Mouse (Mus musculus): Measurements from ENCODE around the gene Alpi. TPM values are rescaled to one million over a fixed set of nuclear protein-coding genes. Genes with fewer than 3 reads are reported as not detected.

Gene Alpi
- 39.3 and 39.8 TPM in 2 replicates for polyA plus RNA-seq (2015; fragmentation: Nextera tagmentation; extraction: Ambion mirVana)

- Histone ChIP-seq H3K36me3 (ENCODE audit: control insufficient read depth, insufficient read depth, low read length) (no peaks in the 10 kb centered on the region), H3K4me2 (ENCODE audit: low read depth, low read length) (no peak within 1 kb of the TSS), H3K9ac (ENCODE audit: low read length) (no peak within 1 kb of the TSS), H3K4me3 (replicated peaks; ENCODE audit: low read length) (no peak within 1 kb of the TSS), H3K9me3 (replicated peaks; ENCODE audit: control insufficient read depth, low read length) (no peaks in the 10 kb centered on the region), H3K27ac (ENCODE audit: low read length) (no peak within 1 kb of the TSS), H3K27me3 (ENCODE audit: control insufficient read depth, insufficient read depth, low read length) (no peaks in the 10 kb centered on the region), H3K4me1 (ENCODE audit: control insufficient read depth, insufficient read depth, low read length) (no peaks in the 10 kb centered on the region)
- 100% methylated on average over 1 of the region's 1 CpGs for WGBS
- ATAC-seq (ENCODE audit: insufficient read depth, low FRiP score), result peak; percentile 30; the same call in 1 of the 2 replicates
These were observed at the start of gene Alpi for GRCm38 (mm10) chr1:87101411-87101810. Alpi (minus strand) TSS chr1:87101606.

- 36% methylated on average over 13 of the region's 13 CpGs for WGBS
- Histone ChIP-seq H3K27ac (ENCODE audit: low read length) (no peak overlapping the region), H3K4me3 (replicated peaks; ENCODE audit: low read length) (no peak overlapping the region), H3K27me3 (ENCODE audit: control insufficient read depth, insufficient read depth, low read length) (peaks cover 42% of the 10 kb centered on the region), H3K4me2 (ENCODE audit: low read depth, low read length) (no peak overlapping the region), H3K9ac (ENCODE audit: low read length) (no peak overlapping the region), H3K9me3 (replicated peaks; ENCODE audit: control insufficient read depth, low read length) (no peaks in the 10 kb centered on the region), H3K36me3 (ENCODE audit: control insufficient read depth, insufficient read depth, low read length) (no peaks in the 10 kb centered on the region), H3K4me1 (ENCODE audit: control insufficient read depth, insufficient read depth, low read length) (no peaks in the 10 kb centered on the region; the same call in 1 of the 2 replicates)
- no peak for ATAC-seq (ENCODE audit: insufficient read depth, low FRiP score)
These were observed 48.0 kb upstream of the Alpi start for GRCm38 (mm10) chr1:87149422-87149821.

GRCm38 (mm10) chr1:87143141-87143540 lies 41.7 kb upstream of the Alpi start:
- no peak for ATAC-seq (ENCODE audit: insufficient read depth, low FRiP score)
- Histone ChIP-seq H3K9me3 (replicated peaks; ENCODE audit: control insufficient read depth, low read length) (no peaks in the 10 kb centered on the region), H3K9ac (ENCODE audit: low read length) (no peak overlapping the region), H3K4me3 (replicated peaks; ENCODE audit: low read length) (no peak overlapping the region), H3K36me3 (ENCODE audit: control insufficient read depth, insufficient read depth, low read length) (no peaks in the 10 kb centered on the region), H3K27me3 (ENCODE audit: control insufficient read depth, insufficient read depth, low read length) (no peaks in the 10 kb centered on the region; the same call in 1 of the 2 replicates), H3K4me2 (ENCODE audit: low read depth, low read length) (no peak overlapping the region), H3K27ac (ENCODE audit: low read length) (no peak overlapping the region), H3K4me1 (ENCODE audit: control insufficient read depth, insufficient read depth, low read length) (no peaks in the 10 kb centered on the region)
- WGBS, result 67% methylated on average over 10 of the region's 10 CpGs

- H3K4me3 ChIP-seq (replicated peaks; ENCODE audit: low read length), result no peak overlapping the region
- WGBS, result 48% methylated on average over 9 of the region's 9 CpGs
- H3K9ac ChIP-seq (ENCODE audit: low read length), result no peak overlapping the region
- peak; percentile 53 for ATAC-seq (ENCODE audit: insufficient read depth, low FRiP score)
- H3K27me3 ChIP-seq (ENCODE audit: control insufficient read depth, insufficient read depth, low read length), result no peaks in the 10 kb centered on the region
- no peaks in the 10 kb centered on the region for H3K36me3 ChIP-seq (ENCODE audit: control insufficient read depth, insufficient read depth, low read length)
- H3K4me1 ChIP-seq (ENCODE audit: control insufficient read depth, insufficient read depth, low read length), result no peaks in the 10 kb centered on the region
- H3K9me3 ChIP-seq (replicated peaks; ENCODE audit: control insufficient read depth, low read length), result no peaks in the 10 kb centered on the region
- no peak overlapping the region for H3K4me2 ChIP-seq (ENCODE audit: low read depth, low read length)
- no peak overlapping the region for H3K27ac ChIP-seq (ENCODE audit: low read length)
These were observed 41.0 kb upstream of the Alpi start for GRCm38 (mm10) chr1:87142456-87142855.

- H3K4me2 ChIP-seq (ENCODE audit: low read depth, low read length), result no peak overlapping the region
- H3K4me1 ChIP-seq (ENCODE audit: control insufficient read depth, insufficient read depth, low read length), result no peaks in the 10 kb centered on the region
- H3K9me3 ChIP-seq (replicated peaks; ENCODE audit: control insufficient read depth, low read length), result no peaks in the 10 kb centered on the region
- no peak overlapping the region for H3K9ac ChIP-seq (ENCODE audit: low read length)
- H3K4me3 ChIP-seq (replicated peaks; ENCODE audit: low read length), result no peak overlapping the region
- ATAC-seq (ENCODE audit: insufficient read depth, low FRiP score), result no peak
- no peak overlapping the region for H3K27ac ChIP-seq (ENCODE audit: low read length)
- 77% methylated on average over 4 of the region's 4 CpGs for WGBS
- H3K36me3 ChIP-seq (ENCODE audit: control insufficient read depth, insufficient read depth, low read length), result no peaks in the 10 kb centered on the region
- no peaks in the 10 kb centered on the region for H3K27me3 ChIP-seq (ENCODE audit: control insufficient read depth, insufficient read depth, low read length)
These were observed 40.1 kb upstream of the Alpi start for GRCm38 (mm10) chr1:87141550-87141949.

- H3K9ac ChIP-seq (ENCODE audit: low read length), result no peak overlapping the region
- 74% methylated on average over 4 of the region's 4 CpGs for WGBS
These were observed 30.4 kb upstream of the Alpi start for GRCm38 (mm10) chr1:87131803-87132202.

GRCm38 (mm10) chr1:87127206-87128030 lies 26.0 kb upstream of the Alpi start:
- no peaks in the 10 kb centered on the region for H3K36me3 ChIP-seq (ENCODE audit: control insufficient read depth, insufficient read depth, low read length)
- H3K27me3 ChIP-seq (ENCODE audit: control insufficient read depth, insufficient read depth, low read length), result peaks cover 29% of the 10 kb centered on the region
- no peak overlapping the region for H3K9ac ChIP-seq (ENCODE audit: low read length)
- ATAC-seq (ENCODE audit: insufficient read depth, low FRiP score), result no peak
- H3K27ac ChIP-seq (ENCODE audit: low read length), result no peak overlapping the region
- no peak overlapping the region; the same call in 1 of the 2 replicates for H3K4me3 ChIP-seq (replicated peaks; ENCODE audit: low read length)
- no peaks in the 10 kb centered on the region for H3K4me1 ChIP-seq (ENCODE audit: control insufficient read depth, insufficient read depth, low read length)
- H3K9me3 ChIP-seq (replicated peaks; ENCODE audit: control insufficient read depth, low read length), result no peaks in the 10 kb centered on the region
- H3K4me2 ChIP-seq (ENCODE audit: low read depth, low read length), result no peak overlapping the region
- WGBS, result 10% methylated on average over 43 of the region's 43 CpGs

More at GRCm38 (mm10) chr1:87131803-87132202, 30.4 kb upstream of the Alpi start:
- peaks cover 20% of the 10 kb centered on the region for H3K27me3 ChIP-seq (ENCODE audit: control insufficient read depth, insufficient read depth, low read length)
- no peaks in the 10 kb centered on the region for H3K4me1 ChIP-seq (ENCODE audit: control insufficient read depth, insufficient read depth, low read length)
- H3K9me3 ChIP-seq (replicated peaks; ENCODE audit: control insufficient read depth, low read length), result no peaks in the 10 kb centered on the region
- no peak overlapping the region for H3K4me2 ChIP-seq (ENCODE audit: low read depth, low read length)
- H3K27ac ChIP-seq (ENCODE audit: low read length), result no peak overlapping the region
- no peak overlapping the region for H3K4me3 ChIP-seq (replicated peaks; ENCODE audit: low read length)
- H3K36me3 ChIP-seq (ENCODE audit: control insufficient read depth, insufficient read depth, low read length), result no peaks in the 10 kb centered on the region
- ATAC-seq (ENCODE audit: insufficient read depth, low FRiP score), result no peak

- Histone ChIP-seq H3K27ac (ENCODE audit: low read length) (no peak within 1 kb of the TSS), H3K4me2 (ENCODE audit: low read depth, low read length) (no peak within 1 kb of the TSS), H3K27me3 (ENCODE audit: control insufficient read depth, insufficient read depth, low read length) (peaks cover 29% of the 10 kb centered on the region), H3K4me1 (ENCODE audit: control insufficient read depth, insufficient read depth, low read length) (no peaks in the 10 kb centered on the region), H3K36me3 (ENCODE audit: control insufficient read depth, insufficient read depth, low read length) (no peaks in the 10 kb centered on the region), H3K9me3 (replicated peaks; ENCODE audit: control insufficient read depth, low read length) (no peaks in the 10 kb centered on the region), H3K4me3 (replicated peaks; ENCODE audit: low read length) (no peak within 1 kb of the TSS), H3K9ac (ENCODE audit: low read length) (no peak within 1 kb of the TSS)
- no peak for ATAC-seq (ENCODE audit: insufficient read depth, low FRiP score)
- 68% methylated on average over 6 of the region's 6 CpGs for WGBS
These were observed 23.3 kb upstream of the Alpi start, which contains the start of gene Akp3 for GRCm38 (mm10) chr1:87124673-87125072. Akp3 (plus strand) TSS chr1:87124973.

GRCm38 (mm10) chr1:87114784-87115183 lies 13.4 kb upstream of the Alpi start:
- no peak overlapping the region for H3K4me3 ChIP-seq (replicated peaks; ENCODE audit: low read length)
- H3K9ac ChIP-seq (ENCODE audit: low read length), result no peak overlapping the region
- no peaks in the 10 kb centered on the region for H3K36me3 ChIP-seq (ENCODE audit: control insufficient read depth, insufficient read depth, low read length)
- H3K4me1 ChIP-seq (ENCODE audit: control insufficient read depth, insufficient read depth, low read length), result no peaks in the 10 kb centered on the region
- 64% methylated on average over 1 of the region's 1 CpGs for WGBS
- ATAC-seq (ENCODE audit: insufficient read depth, low FRiP score), result no peak
- H3K27me3 ChIP-seq (ENCODE audit: control insufficient read depth, insufficient read depth, low read length), result no peaks in the 10 kb centered on the region
- H3K4me2 ChIP-seq (ENCODE audit: low read depth, low read length), result no peak overlapping the region
- H3K27ac ChIP-seq (ENCODE audit: low read length), result no peak overlapping the region
- H3K9me3 ChIP-seq (replicated peaks; ENCODE audit: control insufficient read depth, low read length), result no peaks in the 10 kb centered on the region
